Mouse (Mus musculus) large intestine, adult 2 months (tissue): ENCODE results near the gene 1700015F17Rik. TPM values are rescaled to one million over a fixed set of nuclear protein-coding genes. Genes with fewer than 3 reads are reported as not detected.

Experiments used
- DNase-seq: peaks from one replicate; pipeline ENCODE4 v3.0.0-alpha.2; 2012; ENCODE audit warnings: low read depth, low spot score
- WGBS: fragments of 180-500 bp; shearing (Covaris S2); methylation state at CpG from one replicate; pipeline ENCODE4 v1.1.7; 2018; 5-methylcytosine and 5-hydroxymethylcytosine counted together
- polyA plus RNA-seq: library from polyadenylated mRNA; depleted of rRNA; stranded (reverse); fragments of >200 nt; gene quantifications from 2 replicates; pipeline ENCODE4 v1.2.3, GENCODE M21; 2012; rRNA removed

Gene 1700015F17Rik
- polyA plus RNA-seq, 1 experiment, result not detected

GRCm38 (mm10) chr5:5465256-5465655, 13.7 kb downstream of the 1700015F17Rik start:
- 61% methylated on average over 1 of the region's 1 CpGs for WGBS
- no peak for DNase-seq

GRCm38 (mm10) chr5:5431746-5432438, 47.1 kb downstream of the 1700015F17Rik start:
- 57% methylated on average over 5 of the region's 5 CpGs for WGBS
- no peak for DNase-seq

GRCm38 (mm10) chr5:5423723-5424171, 55.2 kb downstream of the 1700015F17Rik start:
- DNase-seq, result no peak
- 63% methylated on average over 6 of the region's 6 CpGs for WGBS

GRCm38 (mm10) chr5:5423081-5423480, 55.9 kb downstream of the 1700015F17Rik start:
- WGBS, result 81% methylated on average over 4 of the region's 4 CpGs
- DNase-seq, result no peak

GRCm38 (mm10) chr5:5421439-5421838, 57.5 kb downstream of the 1700015F17Rik start:
- DNase-seq, result no peak
- WGBS, result 90% methylated on average over 2 of the region's 2 CpGs

GRCm38 (mm10) chr5:5419992-5420455, 58.9 kb downstream of the 1700015F17Rik start, which contains the start of gene Cdk14:
Cdk14 (minus strand) TSS chr5:5420312.
- DNase-seq, result no peak
- 76% methylated on average over 9 of the region's 9 CpGs for WGBS

- 68% methylated on average over 1 of the region's 1 CpGs for WGBS
- no peak for DNase-seq
These were observed 59.7 kb downstream of the 1700015F17Rik start for GRCm38 (mm10) chr5:5419253-5419652.

GRCm38 (mm10) chr5:5414835-5415234, 64.1 kb downstream of the 1700015F17Rik start:
- 79% methylated on average over 3 of the region's 3 CpGs for WGBS

GRCm38 (mm10) chr5:5411886-5412285, 67.1 kb downstream of the 1700015F17Rik start:
- 51% methylated on average over 2 of the region's 2 CpGs for WGBS
- no peak for DNase-seq

More at GRCm38 (mm10) chr5:5414835-5415234, 64.1 kb downstream of the 1700015F17Rik start:
- DNase-seq, result no peak

- DNase-seq, result no peak
- 61% methylated on average over 4 of the region's 4 CpGs for WGBS
These were observed 77.0 kb downstream of the 1700015F17Rik start for GRCm38 (mm10) chr5:5401986-5402385.

GRCm38 (mm10) chr5:5392786-5393185, 86.2 kb downstream of the 1700015F17Rik start:
- 31% methylated on average over 3 of the region's 3 CpGs for WGBS
- DNase-seq, result no peak

Other genes starting within 250 kb of the 1700015F17Rik start
- gene Cdk14, start 58.8 kb downstream of the 1700015F17Rik start, polyA plus RNA-seq, result 0.89 and 1.2 TPM in 2 replicates
- gene Cldn12, start 35.8 kb upstream of the 1700015F17Rik start, polyA plus RNA-seq, result 18.3 and 26.7 TPM in 2 replicates
- gene Gtpbp10, start 80.4 kb upstream of the 1700015F17Rik start, polyA plus RNA-seq, result 2.4 and 3.1 TPM in 2 replicates
- 0.19 and 0.26 TPM in 2 replicates for gene Gm8773, start 94.7 kb upstream of the 1700015F17Rik start, polyA plus RNA-seq
- gene Cfap69, start 185.1 kb upstream of the 1700015F17Rik start, polyA plus RNA-seq, result 0.11 and 0.62 TPM in 2 replicates
- 2.3 and 5.2 TPM in 2 replicates for gene Steap2, start 215.4 kb upstream of the 1700015F17Rik start, polyA plus RNA-seq